Mouse (Mus musculus): ENCODE data around the gene Fryl.

Gene Fryl

DNA sequence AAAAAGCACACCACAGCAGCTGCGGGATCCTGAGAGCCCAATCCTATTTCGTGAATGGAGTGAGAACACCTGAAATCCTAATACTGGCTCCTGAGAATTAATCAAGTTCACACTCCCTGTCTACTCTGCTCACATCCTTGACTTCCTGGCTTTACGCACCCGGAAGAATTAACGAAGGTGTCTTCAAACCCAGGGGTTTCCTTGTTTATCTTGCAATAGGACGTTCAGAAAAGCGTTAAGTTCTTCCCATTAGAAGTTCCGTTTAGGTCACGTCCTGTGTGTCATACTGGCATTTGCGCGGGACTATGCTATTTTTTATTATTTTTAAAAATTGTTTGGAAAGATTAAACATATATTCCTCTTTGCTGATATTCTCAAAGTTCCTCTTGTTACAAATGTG lies 677 bp upstream of the Fryl start:
- peak; percentile 38 to 49 for DNase-seq (ENCODE audit: low spot score in 2 of 2)

- DNase-seq (ENCODE audit: low spot score in 2 of 2) = peak; percentile 37 to 42
These were observed 833 bp downstream of the Fryl start for GRCm38 (mm10) chr5:73255321-73256251.

GRCm38 (mm10) chr5:73254660-73255059 lies 1.8 kb downstream of the Fryl start:
- no peak for DNase-seq (ENCODE audit: low spot score in 2 of 2)

GRCm38 (mm10) chr5:73252739-73253138 lies 3.7 kb downstream of the Fryl start:
- no peak for DNase-seq (ENCODE audit: low spot score in 2 of 2)

DNA sequence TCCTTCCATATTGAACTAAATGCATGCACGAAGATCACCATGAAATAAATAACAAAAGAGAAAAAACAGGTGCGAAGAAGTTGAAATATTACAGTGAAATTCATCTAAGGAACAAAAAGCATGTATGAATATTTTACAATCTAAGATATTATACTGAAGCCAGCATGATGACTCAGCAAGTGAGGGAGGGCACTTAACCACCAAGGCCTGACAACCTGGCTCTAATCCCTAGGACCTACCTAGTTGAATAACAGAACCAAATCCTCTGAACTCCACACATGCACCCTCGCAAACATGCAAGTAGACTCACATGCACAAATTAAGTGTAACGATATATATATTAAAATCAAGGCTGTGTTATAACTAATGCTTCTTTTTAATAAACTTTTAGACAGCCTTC lies 7.1 kb downstream of the Fryl start:
- DNase-seq (ENCODE audit: low spot score in 2 of 2) = no peak

GRCm38 (mm10) chr5:73248211-73248610 lies 8.2 kb downstream of the Fryl start:
- no peak for DNase-seq (ENCODE audit: low spot score in 2 of 2)

DNA sequence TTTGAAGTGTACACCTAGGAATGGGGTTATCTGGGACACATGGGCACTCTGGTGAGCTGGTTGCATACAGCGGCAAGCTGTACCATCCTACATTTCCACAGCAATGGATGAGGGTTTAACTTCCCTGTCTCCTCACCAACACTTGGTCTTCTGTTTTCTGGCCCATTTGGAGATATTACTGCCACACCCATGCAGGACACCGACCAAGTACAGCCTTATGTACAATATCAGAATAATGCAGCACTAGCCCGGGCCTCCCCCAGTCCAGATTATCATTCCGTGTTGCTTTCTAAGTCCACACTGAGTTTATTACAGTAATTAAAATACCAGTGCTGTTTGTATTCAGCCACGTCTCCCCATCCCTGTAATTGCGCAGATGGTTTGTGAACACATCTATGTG lies 10.0 kb downstream of the Fryl start:
- no peak for DNase-seq (ENCODE audit: low spot score in 2 of 2)

- DNase-seq (ENCODE audit: low spot score in 2 of 2) = no peak
These were observed 12.0 kb downstream of the Fryl start for GRCm38 (mm10) chr5:73244403-73244802.

DNA sequence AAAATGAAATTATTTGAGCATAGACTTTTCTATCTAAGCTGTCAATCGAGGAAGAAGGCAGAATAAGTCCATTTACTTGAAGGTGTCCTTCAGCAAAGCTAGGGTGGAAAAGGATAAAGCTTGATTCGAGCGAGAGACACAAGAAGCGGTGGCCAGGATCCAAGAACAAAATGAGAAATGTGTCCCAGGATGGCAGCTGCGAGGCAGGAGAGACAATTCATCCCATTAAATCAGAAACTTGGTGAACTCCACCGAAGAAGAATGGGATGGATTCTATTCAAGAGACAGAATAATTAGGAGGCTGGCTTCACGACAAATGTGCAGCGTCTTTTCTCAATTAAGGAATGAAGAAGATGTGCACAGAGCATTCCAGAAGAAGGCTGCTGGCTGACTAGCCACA lies 14.5 kb downstream of the Fryl start:
- no peak for DNase-seq (ENCODE audit: low spot score in 2 of 2)

DNA sequence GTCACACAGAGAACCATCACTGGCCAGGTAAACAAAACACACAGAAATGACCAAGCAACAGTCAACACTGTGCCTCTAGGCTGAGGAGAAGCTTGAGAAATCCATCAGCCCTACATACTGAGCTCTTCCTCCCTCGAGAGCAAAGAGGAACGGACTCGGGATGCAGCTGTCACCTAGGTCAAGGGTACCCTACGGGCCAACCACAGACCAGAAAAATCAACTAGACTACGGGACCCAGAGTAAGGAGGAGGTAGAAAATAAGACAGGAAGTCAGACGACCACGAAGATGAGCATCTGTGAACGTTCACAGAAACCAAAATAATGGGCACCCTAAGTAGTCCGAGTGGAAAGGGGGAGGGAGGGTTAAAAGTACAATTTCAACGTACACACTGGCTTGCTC lies 15.1 kb downstream of the Fryl start:
- DNase-seq (ENCODE audit: low spot score in 2 of 2) = peak; percentile 66

- DNase-seq (ENCODE audit: low spot score in 2 of 2) = no peak
These were observed 16.0 kb downstream of the Fryl start for GRCm38 (mm10) chr5:73240391-73240790.

GRCm38 (mm10) chr5:73236894-73237334 lies 19.5 kb downstream of the Fryl start:
- no peak for DNase-seq (ENCODE audit: low spot score in 2 of 2)

DNA sequence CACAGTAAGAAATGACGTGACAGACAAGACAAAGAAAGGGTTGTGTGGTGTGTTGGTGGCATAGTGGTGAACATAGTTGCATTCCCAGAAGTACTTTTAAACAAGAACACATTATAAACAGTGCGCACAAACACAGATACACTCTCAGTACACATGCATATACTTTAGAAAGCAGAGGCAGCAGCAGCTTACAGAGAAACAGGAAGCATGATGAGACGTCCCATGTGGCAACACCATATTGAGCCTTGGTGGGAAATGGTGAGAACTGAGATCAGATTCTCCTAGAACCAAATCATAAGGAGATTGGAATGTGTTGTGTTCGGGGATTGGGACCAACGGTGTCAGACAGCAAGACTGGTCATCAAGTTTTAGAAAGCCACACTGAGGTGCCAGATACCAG lies 21.2 kb downstream of the Fryl start:
- DNase-seq (ENCODE audit: low spot score in 2 of 2) = no peak

DNA sequence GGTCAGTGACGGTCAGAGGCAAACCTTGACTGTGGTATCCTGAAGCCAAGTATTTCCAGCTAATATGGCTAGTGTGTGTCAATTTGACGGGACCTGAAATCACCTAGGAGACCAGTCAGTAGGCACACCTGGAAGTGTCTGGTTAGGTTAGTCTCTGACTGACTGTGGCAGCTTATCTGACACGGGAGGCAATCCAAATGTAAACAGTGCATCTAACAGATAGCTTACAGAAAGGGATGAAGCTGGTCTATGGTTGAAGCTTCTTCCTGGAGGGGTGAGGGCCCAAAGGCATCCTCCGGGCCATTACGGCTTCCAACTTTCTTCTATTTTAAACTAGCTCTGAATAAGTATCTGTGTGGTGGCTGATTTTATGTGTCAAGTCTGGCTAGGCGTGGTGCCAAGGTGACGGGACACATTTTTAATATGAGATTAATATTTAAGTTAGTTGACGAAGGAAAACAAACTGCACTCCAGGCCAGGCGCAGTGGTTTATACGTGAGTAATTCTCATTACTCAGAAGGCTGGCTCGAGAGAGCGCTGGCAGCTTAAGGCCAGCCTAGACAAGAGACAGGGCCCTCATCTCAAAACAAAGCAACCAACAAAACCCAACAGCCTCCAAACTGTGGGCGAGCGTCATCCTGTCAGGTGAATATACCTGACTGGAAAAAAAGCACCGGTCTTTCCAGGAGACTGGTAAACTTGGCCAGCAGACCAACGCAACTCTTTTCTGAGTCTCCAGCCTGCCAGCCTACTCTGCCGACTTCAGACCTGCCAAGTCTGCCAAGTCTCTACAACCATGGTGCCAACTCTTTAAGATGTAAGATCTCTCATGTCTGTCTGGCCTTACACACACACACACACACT lies 23.2 kb downstream of the Fryl start:
- no peak for DNase-seq (ENCODE audit: low spot score in 2 of 2)

- no peak for DNase-seq (ENCODE audit: low spot score in 2 of 2)
These were observed 24.2 kb downstream of the Fryl start for GRCm38 (mm10) chr5:73232267-73232666.

- no peak for DNase-seq (ENCODE audit: low spot score in 2 of 2)
These were observed 24.6 kb downstream of the Fryl start for GRCm38 (mm10) chr5:73231835-73232234.

- DNase-seq (ENCODE audit: low spot score in 2 of 2) = no peak
These were observed 26.2 kb downstream of the Fryl start for GRCm38 (mm10) chr5:73230171-73230570.

DNA sequence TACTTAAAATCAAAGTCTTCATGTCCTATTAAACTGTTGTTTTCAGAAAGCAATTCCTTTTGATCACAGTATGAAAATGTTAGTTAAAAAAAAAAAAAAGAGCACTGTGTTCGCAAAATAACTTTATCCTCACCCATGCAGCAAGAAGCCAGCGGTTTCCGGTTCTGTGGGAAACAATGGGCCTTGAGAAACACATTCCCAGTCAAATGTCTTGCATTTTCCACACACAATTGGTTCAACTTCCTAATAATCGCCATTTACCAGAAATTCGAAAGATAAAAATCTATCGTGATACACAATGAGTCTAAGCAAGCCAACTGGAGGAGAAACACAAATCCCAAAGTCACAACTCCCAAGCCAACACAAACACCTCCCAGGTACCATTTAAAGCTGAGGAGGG lies 27.0 kb downstream of the Fryl start:
- DNase-seq (ENCODE audit: low spot score in 2 of 2) = no peak

- no peak for DNase-seq (ENCODE audit: low spot score in 2 of 2)
These were observed 27.9 kb downstream of the Fryl start for GRCm38 (mm10) chr5:73228291-73229049.

- no peak for DNase-seq (ENCODE audit: low spot score in 2 of 2)
These were observed 28.8 kb downstream of the Fryl start for GRCm38 (mm10) chr5:73227518-73228101.

DNA sequence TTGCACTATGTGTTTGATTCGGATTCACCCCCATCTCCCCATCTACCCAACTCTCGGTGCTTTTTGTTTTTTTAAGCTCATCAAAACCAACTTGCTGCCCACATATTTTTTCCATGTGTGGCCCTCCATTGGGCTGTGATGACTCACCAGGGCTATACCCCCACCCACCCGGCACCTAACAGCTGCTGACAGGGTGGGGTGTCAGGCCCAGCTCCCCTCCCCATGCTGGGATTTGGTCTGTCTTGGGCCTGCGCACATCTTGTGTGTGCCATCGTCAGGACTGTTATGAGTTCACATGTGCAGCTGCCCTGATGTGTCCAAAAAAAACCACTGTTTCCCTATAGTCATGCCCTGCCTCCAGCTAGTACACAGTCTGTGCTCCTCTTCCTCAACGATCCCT lies 33.4 kb downstream of the Fryl start:
- no peak for DNase-seq (ENCODE audit: low spot score in 2 of 2)

DNA sequence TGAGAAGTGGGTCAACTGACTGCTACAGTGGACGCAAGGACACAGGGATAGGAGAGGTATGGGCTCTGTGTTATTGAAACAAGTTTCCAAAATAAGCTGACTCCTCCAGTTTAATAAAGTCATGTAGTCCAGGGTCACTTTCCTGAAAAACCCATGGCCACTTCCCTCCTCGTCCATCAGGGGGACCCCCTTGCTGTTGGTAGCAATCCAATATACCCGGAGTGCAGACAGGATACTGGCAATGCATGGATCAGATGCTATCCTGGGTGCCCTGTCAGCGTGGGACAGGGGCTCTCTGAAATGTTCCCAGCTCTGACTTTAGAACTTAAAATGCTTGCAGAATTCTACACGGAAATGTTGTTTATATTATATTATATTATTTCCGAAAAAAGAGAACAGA lies 34.0 kb downstream of the Fryl start:
- DNase-seq (ENCODE audit: low spot score in 2 of 2) = no peak
